Mouse (Mus musculus): ENCODE measurements around the gene Rimbp2. TPM values are rescaled to one million over a fixed set of nuclear protein-coding genes. Genes with fewer than 3 reads are reported as not detected.

The Rimbp2 gene
- polyA plus RNA-seq, 1 experiment, result 1.1 TPM

GRCm38 (mm10) chr5:128877425-128878035 is 75.8 kb downstream of the Rimbp2 start:
- WGBS, result 25% methylated on average over 16 of the region's 16 CpGs
- H3K27ac ChIP-seq (ENCODE audit: insufficient read depth, low read depth, low read length), result no peak overlapping the region
- H3K4me1 ChIP-seq (ENCODE audit: control insufficient read depth, insufficient read depth, insufficient read length, low read length), result no peaks in the 10 kb centered on the region
- TF ChIP-seq POLR2A (IDR thresholded peaks at IDR 0.05; ENCODE audit: low read depth, low read length) (no peak), CTCF (IDR thresholded peaks at IDR 0.05; ENCODE audit: extremely low read depth, insufficient read length, insufficient replicate concordance, low read depth, low read length) (no peak)
- H3K4me3 ChIP-seq (ENCODE audit: low read depth, low read length), result no peak overlapping the region
- H3K27me3 ChIP-seq (ENCODE audit: control insufficient read depth, insufficient read depth, low read length), result no peaks in the 10 kb centered on the region
- no peaks in the 10 kb centered on the region for H3K36me3 ChIP-seq (ENCODE audit: control insufficient read depth, insufficient read depth, low read length)

- Histone ChIP-seq H3K4me1 (ENCODE audit: control insufficient read depth, insufficient read depth, insufficient read length, low read length) (no peaks in the 10 kb centered on the region), H3K36me3 (ENCODE audit: control insufficient read depth, insufficient read depth, low read length) (no peaks in the 10 kb centered on the region), H3K4me3 (ENCODE audit: low read depth, low read length) (no peak overlapping the region), H3K27ac (ENCODE audit: insufficient read depth, low read depth, low read length) (no peak overlapping the region), H3K27me3 (ENCODE audit: control insufficient read depth, insufficient read depth, low read length) (no peaks in the 10 kb centered on the region)
- no peak for TF ChIP-seq CTCF (IDR thresholded peaks at IDR 0.05; ENCODE audit: extremely low read depth, insufficient read length, insufficient replicate concordance, low read depth, low read length)
- no peak for TF ChIP-seq POLR2A (IDR thresholded peaks at IDR 0.05; ENCODE audit: low read depth, low read length)
- WGBS, result 67% methylated on average over 3 of the region's 3 CpGs
Observed at GRCm38 (mm10) chr5:128871706-128872105, 81.6 kb downstream of the Rimbp2 start.

GRCm38 (mm10) chr5:128866811-128867210 is 86.5 kb downstream of the Rimbp2 start:
- no peaks in the 10 kb centered on the region for H3K36me3 ChIP-seq (ENCODE audit: control insufficient read depth, insufficient read depth, low read length)
- no peak for TF ChIP-seq CTCF (IDR thresholded peaks at IDR 0.05; ENCODE audit: extremely low read depth, insufficient read length, insufficient replicate concordance, low read depth, low read length)
- TF ChIP-seq POLR2A (IDR thresholded peaks at IDR 0.05; ENCODE audit: low read depth, low read length), result no peak
- H3K4me1 ChIP-seq (ENCODE audit: control insufficient read depth, insufficient read depth, insufficient read length, low read length), result no peaks in the 10 kb centered on the region
- 37% methylated on average over 5 of the region's 5 CpGs for WGBS
- no peak overlapping the region for H3K27ac ChIP-seq (ENCODE audit: insufficient read depth, low read depth, low read length)
- H3K4me3 ChIP-seq (ENCODE audit: low read depth, low read length), result no peak overlapping the region
- H3K27me3 ChIP-seq (ENCODE audit: control insufficient read depth, insufficient read depth, low read length), result no peaks in the 10 kb centered on the region

- WGBS, result 36% methylated on average over 5 of the region's 5 CpGs
- no peaks in the 10 kb centered on the region for H3K4me1 ChIP-seq (ENCODE audit: control insufficient read depth, insufficient read depth, insufficient read length, low read length)
- H3K27ac ChIP-seq (ENCODE audit: insufficient read depth, low read depth, low read length), result no peak overlapping the region
- TF ChIP-seq POLR2A (IDR thresholded peaks at IDR 0.05; ENCODE audit: low read depth, low read length) (no peak), CTCF (IDR thresholded peaks at IDR 0.05; ENCODE audit: extremely low read depth, insufficient read length, insufficient replicate concordance, low read depth, low read length) (no peak)
- no peaks in the 10 kb centered on the region for H3K27me3 ChIP-seq (ENCODE audit: control insufficient read depth, insufficient read depth, low read length)
- H3K4me3 ChIP-seq (ENCODE audit: low read depth, low read length), result no peak overlapping the region
- no peaks in the 10 kb centered on the region for H3K36me3 ChIP-seq (ENCODE audit: control insufficient read depth, insufficient read depth, low read length)
Observed at GRCm38 (mm10) chr5:128866291-128866690, 87.0 kb downstream of the Rimbp2 start.

- Histone ChIP-seq H3K27me3 (ENCODE audit: control insufficient read depth, insufficient read depth, low read length) (no peaks in the 10 kb centered on the region), H3K36me3 (ENCODE audit: control insufficient read depth, insufficient read depth, low read length) (no peaks in the 10 kb centered on the region), H3K4me1 (ENCODE audit: control insufficient read depth, insufficient read depth, insufficient read length, low read length) (no peaks in the 10 kb centered on the region), H3K27ac (ENCODE audit: insufficient read depth, low read depth, low read length) (no peak overlapping the region), H3K4me3 (ENCODE audit: low read depth, low read length) (no peak overlapping the region)
- 61% methylated on average over 6 of the region's 6 CpGs for WGBS
- no peak for TF ChIP-seq POLR2A (IDR thresholded peaks at IDR 0.05; ENCODE audit: low read depth, low read length)
- TF ChIP-seq CTCF (IDR thresholded peaks at IDR 0.05; ENCODE audit: extremely low read depth, insufficient read length, insufficient replicate concordance, low read depth, low read length), result no peak
Observed at GRCm38 (mm10) chr5:128863497-128863896, 89.8 kb downstream of the Rimbp2 start.

- WGBS, result 94% methylated on average over 3 of the region's 3 CpGs
- H3K36me3 ChIP-seq (ENCODE audit: control insufficient read depth, insufficient read depth, low read length), result no peaks in the 10 kb centered on the region
- no peak overlapping the region for H3K27ac ChIP-seq (ENCODE audit: insufficient read depth, low read depth, low read length)
- no peaks in the 10 kb centered on the region for H3K27me3 ChIP-seq (ENCODE audit: control insufficient read depth, insufficient read depth, low read length)
- TF ChIP-seq CTCF (IDR thresholded peaks at IDR 0.05; ENCODE audit: extremely low read depth, insufficient read length, insufficient replicate concordance, low read depth, low read length) (no peak), POLR2A (IDR thresholded peaks at IDR 0.05; ENCODE audit: low read depth, low read length) (no peak)
- no peak overlapping the region for H3K4me3 ChIP-seq (ENCODE audit: low read depth, low read length)
- H3K4me1 ChIP-seq (ENCODE audit: control insufficient read depth, insufficient read depth, insufficient read length, low read length), result no peaks in the 10 kb centered on the region
Observed at GRCm38 (mm10) chr5:128860907-128861306, 92.4 kb downstream of the Rimbp2 start.

GRCm38 (mm10) chr5:128852791-128853190 is 100.5 kb downstream of the Rimbp2 start:
- H3K27ac ChIP-seq (ENCODE audit: insufficient read depth, low read depth, low read length), result no peak overlapping the region
- H3K36me3 ChIP-seq (ENCODE audit: control insufficient read depth, insufficient read depth, low read length), result no peaks in the 10 kb centered on the region
- no peaks in the 10 kb centered on the region for H3K4me1 ChIP-seq (ENCODE audit: control insufficient read depth, insufficient read depth, insufficient read length, low read length)
- no peaks in the 10 kb centered on the region for H3K27me3 ChIP-seq (ENCODE audit: control insufficient read depth, insufficient read depth, low read length)
- TF ChIP-seq CTCF (IDR thresholded peaks at IDR 0.05; ENCODE audit: extremely low read depth, insufficient read length, insufficient replicate concordance, low read depth, low read length) (no peak), POLR2A (IDR thresholded peaks at IDR 0.05; ENCODE audit: low read depth, low read length) (no peak)
- 58% methylated on average over 6 of the region's 6 CpGs for WGBS
- H3K4me3 ChIP-seq (ENCODE audit: low read depth, low read length), result no peak overlapping the region
